Mouse (Mus musculus) liver, embryonic 14.5 days (tissue): ENCODE data around the gene Gcnt4.

Experiments used
- CTCF ChIP-seq: IDR thresholded peaks from 2 replicates; pipeline ENCODE4 v1.5.1; 2016; ENCODE audit warnings: antibody characterized with exemption, low read depth, control low read depth
- EP300 ChIP-seq: IDR thresholded peaks from 2 replicates; pipeline ENCODE4 v1.6.1; 2016; ENCODE audit warnings: antibody characterized with exemption, low read depth

- TF ChIP-seq CTCF (no peak), EP300 (no peak)
Measured at GRCm38 (mm10) chr13:96990561-96991265, 66.2 kb downstream of the Gcnt4 start.
